Mouse (Mus musculus) liver, embryonic 11.5 days (tissue): ENCODE measurements around the gene Tead3. TPM values are rescaled to one million over a fixed set of nuclear protein-coding genes. Genes with fewer than 3 reads are reported as not detected.

Experiments
- ATAC-seq: fragments of 200-750 bp; cut with Nextera tagmentation; replicated peaks from 2 replicates; pipeline ENCODE4 v1.8.0; 2017; ENCODE audit warnings: moderate number of reproducible peaks, mild to moderate bottlenecking, moderate TSS enrichment, moderate library complexity; ENCODE audit not compliant: low FRiP score
- DNase-seq: peaks from one replicate; pipeline ENCODE4 v3.0.0-alpha.2; 2017; ENCODE audit warnings: low spot score
- H3K27ac ChIP-seq: fragments of 300-500 bp; sonication (generic); 2 replicates; pipeline ENCODE4 v1.5.1; 2014; ENCODE audit warnings: mild to moderate bottlenecking, low read depth, low read length, control low read depth
- H3K27me3 ChIP-seq: fragments of 300-500 bp; sonication (generic); replicated peaks from 2 replicates; pipeline ENCODE4 v1.6.1; 2014; ENCODE audit warnings: low read length, mixed read lengths; ENCODE audit not compliant: control insufficient read depth, insufficient read depth
- H3K36me3 ChIP-seq: fragments of 300-500 bp; sonication (generic); 2 replicates; pipeline ENCODE4 v1.6.1; 2014; ENCODE audit warnings: mild to moderate bottlenecking, low read length, moderate library complexity, mixed read lengths; ENCODE audit not compliant: control insufficient read depth, insufficient read depth
- H3K4me1 ChIP-seq: fragments of 300-500 bp; sonication (generic); replicated peaks from 2 replicates; pipeline ENCODE4 v1.6.1; 2014; ENCODE audit warnings: low read length, mixed read lengths; ENCODE audit not compliant: control insufficient read depth, insufficient read depth
- H3K4me2 ChIP-seq: fragments of 300-500 bp; sonication (generic); 2 replicates; pipeline ENCODE4 v1.6.1; 2014; ENCODE audit warnings: mild to moderate bottlenecking, control low read depth, moderate library complexity
- H3K4me3 ChIP-seq: fragments of 300-500 bp; sonication (generic); 2 replicates; pipeline ENCODE4 v1.5.1; 2014; ENCODE audit warnings: low read depth, low read length, control low read depth
- H3K9ac ChIP-seq: fragments of 300-500 bp; sonication (generic); 2 replicates; pipeline ENCODE4 v1.6.1; 2014; ENCODE audit warnings: low read depth, low read length, control low read depth
- H3K9me3 ChIP-seq: fragments of 300-500 bp; sonication (generic); 2 replicates; pipeline ENCODE4 v1.6.1; 2016; ENCODE audit warnings: low read length, inconsistent platforms, mixed read lengths; ENCODE audit not compliant: control insufficient read depth
- WGBS: fragments of 180-500 bp; shearing (Covaris S2); extraction: QIAGEN DNeasy Blood & Tissue Kit; methylation state at CpG from one replicate; pipeline ENCODE4 v1.1.7; 2014; 5-methylcytosine and 5-hydroxymethylcytosine counted together
- polyA plus RNA-seq: library from polyadenylated mRNA; unstranded; fragments of >200 nt; fragmentation: Nextera tagmentation; extraction: Ambion mirVana; gene quantifications from 2 replicates; pipeline ENCODE4 v1.2.1, GENCODE M21; 2014

Tead3 gene
- polyA plus RNA-seq, 1 experiment from 2014 or later = 4.6 TPM

- no peak overlapping the region for H3K9ac ChIP-seq
- WGBS = 61% methylated on average over 8 of the region's 8 CpGs
- H3K27ac ChIP-seq = no peak overlapping the region
- no peaks in the 10 kb centered on the region for H3K27me3 ChIP-seq
- H3K4me1 ChIP-seq = peaks cover 28% of the 10 kb centered on the region
- DNase-seq (no peak), ATAC-seq (no peak)
- no peaks in the 10 kb centered on the region for H3K9me3 ChIP-seq
- H3K4me2 ChIP-seq = no peak overlapping the region
- no peak overlapping the region for H3K4me3 ChIP-seq
- peaks cover 3% of the 10 kb centered on the region; the same call in 1 of the 2 replicates for H3K36me3 ChIP-seq
Observed at GRCm38 (mm10) chr17:28287578-28287977, 63.0 kb downstream of the Tead3 start.

- no peaks in the 10 kb centered on the region for H3K9me3 ChIP-seq
- no peaks in the 10 kb centered on the region; the same call in 1 of the 2 replicates for H3K36me3 ChIP-seq
- WGBS = 65% methylated on average over 5 of the region's 5 CpGs
- H3K4me2 ChIP-seq = no peak overlapping the region
- H3K4me1 ChIP-seq = peaks cover 28% of the 10 kb centered on the region
- no peak overlapping the region for H3K9ac ChIP-seq
- no peak overlapping the region for H3K27ac ChIP-seq
- no peaks in the 10 kb centered on the region for H3K27me3 ChIP-seq
- H3K4me3 ChIP-seq = no peak overlapping the region
- ATAC-seq (no peak), DNase-seq (no peak)
Observed at GRCm38 (mm10) chr17:28286964-28287363, 63.7 kb downstream of the Tead3 start.

GRCm38 (mm10) chr17:28286133-28286532 is 64.5 kb downstream of the Tead3 start:
- no peak overlapping the region for H3K4me3 ChIP-seq
- WGBS = 68% methylated on average over 10 of the region's 10 CpGs
- no peak overlapping the region for H3K4me2 ChIP-seq
- H3K9ac ChIP-seq = no peak overlapping the region
- peaks cover 31% of the 10 kb centered on the region for H3K4me1 ChIP-seq
- H3K27ac ChIP-seq = no peak overlapping the region
- no peaks in the 10 kb centered on the region; the same call in 1 of the 2 replicates for H3K36me3 ChIP-seq
- H3K9me3 ChIP-seq = no peaks in the 10 kb centered on the region
- ATAC-seq (no peak), DNase-seq (no peak)
- H3K27me3 ChIP-seq = no peaks in the 10 kb centered on the region

- ATAC-seq = no peak
- no peak for DNase-seq
- Histone ChIP-seq H3K36me3 (no peaks in the 10 kb centered on the region; the same call in 1 of the 2 replicates), H3K9me3 (no peaks in the 10 kb centered on the region), H3K4me3 (no peak overlapping the region), H3K27ac (no peak overlapping the region), H3K27me3 (no peaks in the 10 kb centered on the region), H3K9ac (no peak overlapping the region), H3K4me1 (peaks cover 48% of the 10 kb centered on the region), H3K4me2 (no peak overlapping the region)
- 84% methylated on average over 10 of the region's 10 CpGs for WGBS
Observed at GRCm38 (mm10) chr17:28283199-28283598, 67.4 kb downstream of the Tead3 start.

- Histone ChIP-seq H3K36me3 (no peaks in the 10 kb centered on the region), H3K4me2 (no peak overlapping the region), H3K27me3 (no peaks in the 10 kb centered on the region), H3K4me1 (peaks cover 54% of the 10 kb centered on the region), H3K4me3 (no peak overlapping the region), H3K27ac (no peak overlapping the region), H3K9ac (no peak overlapping the region), H3K9me3 (no peaks in the 10 kb centered on the region)
- WGBS = 77% methylated on average over 7 of the region's 7 CpGs
- DNase-seq = no peak
- no peak for ATAC-seq
Observed at GRCm38 (mm10) chr17:28281866-28282441, 68.7 kb downstream of the Tead3 start.

Other genes with a start within 250 kb of the Tead3 start
- 2.6 TPM in 2 replicates for gene Scube3, start 208.7 kb downstream of the Tead3 start, polyA plus RNA-seq
- gene Zfp523, start 173.7 kb downstream of the Tead3 start, polyA plus RNA-seq = 13.3 and 14.6 TPM in 2 replicates
- gene Def6, start 143.0 kb downstream of the Tead3 start, polyA plus RNA-seq = 24.1 and 27.3 TPM in 2 replicates
- gene Ppard, start 118.1 kb downstream of the Tead3 start, polyA plus RNA-seq = 1.6 and 2.3 TPM in 2 replicates
- 30.2 and 31.1 TPM in 2 replicates for gene Fance, start 37.3 kb downstream of the Tead3 start, polyA plus RNA-seq
- gene Rpl10a, start 22.3 kb downstream of the Tead3 start, polyA plus RNA-seq = 683 and 733 TPM in 2 replicates
- 2.8 and 3.3 TPM in 2 replicates for gene Tulp1, start 14.4 kb upstream of the Tead3 start, polyA plus RNA-seq
- 8.8 and 10.1 TPM in 2 replicates for gene Fkbp5, start 166.7 kb upstream of the Tead3 start, polyA plus RNA-seq
- gene Armc12, start 180.0 kb upstream of the Tead3 start, polyA plus RNA-seq = not detected in 2 replicates
- not detected in 2 replicates for gene Clpsl2, start 198.6 kb upstream of the Tead3 start, polyA plus RNA-seq
- 3.5 and 3.7 TPM in 2 replicates for gene Clps, start 209.9 kb upstream of the Tead3 start, polyA plus RNA-seq
- gene Lhfpl5, start 224.8 kb upstream of the Tead3 start, polyA plus RNA-seq = 0.27 and 0.33 TPM in 2 replicates